Mouse (Mus musculus): ENCODE results near the gene Rack1. TPM values are rescaled to one million over a fixed set of nuclear protein-coding genes. Genes with fewer than 3 reads are reported as not detected.
"Not testable (repeated sequence)": the region's sequence is repeated elsewhere in the genome, so short reads cannot be mapped to it uniquely, and the experiment has no call there.

The Rack1 gene
- polyA plus RNA-seq, 1 experiment from 2014 or later: 665 TPM

GRCm38 (mm10) chr11:48779450-48779849 is 20.7 kb upstream of the Rack1 start:
- ATAC-seq (ENCODE audit: insufficient number of reproducible peaks, insufficient read depth, low FRiP score, low TSS enrichment): no peak
- no peak overlapping the region for H3K4me3 ChIP-seq
- no peaks in the 10 kb centered on the region; the same call in 1 of the 2 replicates for H3K4me1 ChIP-seq
- no peaks in the 10 kb centered on the region for H3K9me3 ChIP-seq
- H3K4me2 ChIP-seq (replicated peaks): no peak overlapping the region
- H3K36me3 ChIP-seq: no peaks in the 10 kb centered on the region
- H3K27me3 ChIP-seq: no peaks in the 10 kb centered on the region
- WGBS: 37% methylated on average over 7 of the region's 7 CpGs
- H3K27ac ChIP-seq: no peak overlapping the region
- H3K9ac ChIP-seq: no peak overlapping the region

GRCm38 (mm10) chr11:48782243-48782642 is 17.9 kb upstream of the Rack1 start:
- H3K9me3 ChIP-seq: no peaks in the 10 kb centered on the region

DNA sequence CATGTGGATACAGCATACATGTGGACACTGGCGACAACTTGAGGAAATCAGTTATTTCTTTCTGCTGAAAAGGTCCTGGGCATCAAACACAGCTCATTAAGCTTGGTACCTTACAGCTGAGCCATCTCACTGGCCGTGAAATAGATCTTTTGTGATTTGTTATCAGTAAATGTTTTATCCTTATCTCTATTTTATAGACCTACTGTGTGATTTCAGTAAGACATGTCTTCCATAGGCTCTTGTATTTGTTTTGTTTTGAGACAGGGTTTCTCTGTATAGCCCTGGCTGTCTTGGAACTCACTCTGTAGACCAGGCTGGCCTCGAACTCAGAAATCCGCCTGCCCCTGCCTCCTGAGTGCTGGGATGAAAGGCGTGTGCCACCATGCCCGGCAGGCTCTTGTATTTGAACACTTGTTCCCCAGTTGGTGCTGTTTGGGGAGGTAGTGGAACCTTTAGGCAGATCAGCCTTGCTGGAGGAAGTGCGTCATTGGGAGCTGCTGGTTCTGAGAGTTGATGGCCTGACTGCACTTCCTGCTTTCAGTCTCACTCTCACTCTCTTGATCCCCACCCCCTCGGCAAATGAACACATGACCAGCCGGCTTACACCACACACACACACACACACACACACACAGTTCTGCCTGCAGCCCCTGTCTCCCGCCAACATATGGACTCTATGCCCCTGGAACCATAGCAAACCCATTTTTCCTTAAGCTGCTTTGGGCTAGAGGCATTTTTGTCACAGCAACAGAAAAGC is 12.5 kb upstream of the Rack1 start:
- H3K4me2 ChIP-seq (replicated peaks): peak overlapping the region; percentile 47
- no peak overlapping the region for H3K9ac ChIP-seq
- H3K4me1 ChIP-seq: no peaks in the 10 kb centered on the region
- 0 out of 2 replicates have a peak, but pooled peaks have one; percentile 36 for ATAC-seq (ENCODE audit: insufficient number of reproducible peaks, insufficient read depth, low FRiP score, low TSS enrichment)
- H3K36me3 ChIP-seq: no peaks in the 10 kb centered on the region
- peak overlapping the region; percentile 38 for H3K4me3 ChIP-seq
- no peak overlapping the region for H3K27ac ChIP-seq
- no peaks in the 10 kb centered on the region for H3K9me3 ChIP-seq
- H3K27me3 ChIP-seq: no peaks in the 10 kb centered on the region
- WGBS: 47% methylated on average over 10 of the region's 10 CpGs

More at GRCm38 (mm10) chr11:48782243-48782642, 17.9 kb upstream of the Rack1 start:
- H3K4me1 ChIP-seq: no peaks in the 10 kb centered on the region
- ATAC-seq (ENCODE audit: insufficient number of reproducible peaks, insufficient read depth, low FRiP score, low TSS enrichment): no peak
- no peak overlapping the region for H3K4me3 ChIP-seq
- no peaks in the 10 kb centered on the region for H3K27me3 ChIP-seq
- WGBS: 90% methylated on average over 4 of the region's 4 CpGs
- no peak overlapping the region for H3K27ac ChIP-seq
- H3K36me3 ChIP-seq: no peaks in the 10 kb centered on the region
- H3K9ac ChIP-seq: no peak overlapping the region
- H3K4me2 ChIP-seq (replicated peaks): no peak overlapping the region

DNA sequence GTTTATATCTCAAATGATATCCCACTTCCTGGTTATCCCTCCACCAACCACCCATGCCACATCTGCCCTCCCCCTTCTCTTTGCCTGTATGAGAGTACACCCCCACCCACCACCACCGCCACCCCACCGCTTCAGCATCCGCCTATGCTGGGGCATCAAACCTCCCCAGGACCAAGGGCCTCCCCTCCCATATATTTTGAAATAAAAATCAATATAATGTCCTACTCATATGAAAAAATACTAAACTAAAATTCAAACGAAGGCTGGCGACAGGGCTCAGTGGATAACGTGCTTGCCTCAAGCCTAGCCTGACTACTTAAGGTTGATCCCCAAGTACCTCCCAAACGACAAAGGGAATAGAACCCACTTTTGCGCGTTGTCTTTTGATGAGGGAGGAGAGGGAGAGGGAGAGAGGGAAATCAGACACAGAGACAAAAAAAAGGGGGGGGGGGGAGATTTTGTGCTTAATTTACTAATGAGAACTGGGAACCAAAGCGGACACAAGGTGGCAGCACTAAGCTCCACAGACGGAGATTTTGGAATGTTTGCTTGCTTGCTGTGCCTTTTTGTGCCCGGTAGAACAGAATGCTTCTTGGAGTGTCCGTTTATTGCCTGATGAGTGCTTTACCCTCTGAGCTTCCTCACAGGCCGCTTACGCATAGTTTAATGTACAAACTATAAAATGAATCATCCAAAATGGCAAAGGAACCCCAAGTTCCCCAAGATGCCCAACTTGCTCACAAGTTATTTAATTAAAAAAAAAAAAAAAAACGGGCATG is 11.6 kb upstream of the Rack1 start:
- H3K27me3 ChIP-seq: no peaks in the 10 kb centered on the region
- no peaks in the 10 kb centered on the region for H3K4me1 ChIP-seq
- H3K4me2 ChIP-seq (replicated peaks): peak overlapping the region; percentile 47
- H3K9me3 ChIP-seq: no peaks in the 10 kb centered on the region
- H3K27ac ChIP-seq: no peak overlapping the region
- peak overlapping the region; percentile 38 for H3K4me3 ChIP-seq
- no peak; the same call in 1 of the 2 replicates for ATAC-seq (ENCODE audit: insufficient number of reproducible peaks, insufficient read depth, low FRiP score, low TSS enrichment)
- 10% methylated on average over 16 of the region's 16 CpGs for WGBS
- H3K36me3 ChIP-seq: no peaks in the 10 kb centered on the region
- peak overlapping the region; percentile 38; the same call in 1 of the 2 replicates for H3K9ac ChIP-seq

GRCm38 (mm10) chr11:48789215-48789614 is 10.9 kb upstream of the Rack1 start:
- Histone ChIP-seq H3K9ac (no peak overlapping the region), H3K36me3 (no peaks in the 10 kb centered on the region), H3K9me3 (no peaks in the 10 kb centered on the region), H3K4me2 (replicated peaks) (no peak overlapping the region), H3K27ac (no peak overlapping the region), H3K4me1 (no peaks in the 10 kb centered on the region), H3K4me3 (no peak overlapping the region), H3K27me3 (no peaks in the 10 kb centered on the region)
- 85% methylated on average over 5 of the region's 5 CpGs for WGBS
- ATAC-seq (ENCODE audit: insufficient number of reproducible peaks, insufficient read depth, low FRiP score, low TSS enrichment): no peak

DNA sequence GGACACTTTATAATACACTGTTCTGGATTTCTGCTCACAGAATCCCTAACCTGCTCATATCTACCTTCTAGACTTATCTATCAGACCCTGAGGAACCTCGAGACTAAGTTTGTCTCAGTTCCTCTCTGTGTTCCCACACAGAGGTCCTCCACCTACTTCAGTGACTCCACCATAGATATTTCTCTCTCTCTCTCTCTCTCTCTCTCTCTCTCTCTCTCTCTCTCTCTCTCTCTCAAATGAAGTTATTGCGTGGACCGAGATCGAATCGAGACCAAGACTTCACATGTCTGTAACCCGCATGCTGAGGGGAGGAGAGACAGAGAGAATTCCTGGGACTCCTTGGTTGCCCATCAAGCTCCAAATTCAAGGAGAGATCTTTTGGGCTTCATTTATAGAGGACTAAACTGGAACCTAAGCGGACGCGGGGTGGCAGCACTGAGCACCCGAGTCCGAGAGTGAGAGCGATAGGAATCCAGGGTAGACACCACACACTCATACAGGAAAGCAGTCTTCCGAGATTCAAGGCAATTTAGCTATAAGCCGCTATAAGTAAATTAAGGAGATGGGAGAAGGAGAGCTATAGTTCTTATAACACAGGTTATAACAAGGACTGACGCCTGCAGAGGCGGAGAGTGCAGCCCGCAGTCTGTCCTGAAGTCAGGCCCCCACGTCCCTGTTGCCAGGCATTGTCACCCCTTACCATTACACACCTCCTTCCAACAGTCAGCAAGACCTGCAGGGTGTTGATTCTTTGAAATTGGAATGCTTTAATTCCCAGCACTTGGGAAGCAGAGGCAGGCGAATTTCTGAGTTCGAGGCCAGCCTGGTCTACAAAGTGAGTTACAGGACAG is 9.9 kb upstream of the Rack1 start:
- no peak for ATAC-seq (ENCODE audit: insufficient number of reproducible peaks, insufficient read depth, low FRiP score, low TSS enrichment)
- Histone ChIP-seq H3K4me3 (0 out of 2 replicates have a peak overlapping the region, but pooled peaks have one; percentile 18), H3K4me2 (replicated peaks) (peak overlapping the region; percentile 44), H3K9ac (0 out of 2 replicates have a peak overlapping the region, but pooled peaks have one; percentile 33), H3K27me3 (no peaks in the 10 kb centered on the region), H3K36me3 (no peaks in the 10 kb centered on the region), H3K27ac (no peak overlapping the region), H3K4me1 (no peaks in the 10 kb centered on the region), H3K9me3 (no peaks in the 10 kb centered on the region)
- 14% methylated on average over 20 of the region's 20 CpGs for WGBS

DNA sequence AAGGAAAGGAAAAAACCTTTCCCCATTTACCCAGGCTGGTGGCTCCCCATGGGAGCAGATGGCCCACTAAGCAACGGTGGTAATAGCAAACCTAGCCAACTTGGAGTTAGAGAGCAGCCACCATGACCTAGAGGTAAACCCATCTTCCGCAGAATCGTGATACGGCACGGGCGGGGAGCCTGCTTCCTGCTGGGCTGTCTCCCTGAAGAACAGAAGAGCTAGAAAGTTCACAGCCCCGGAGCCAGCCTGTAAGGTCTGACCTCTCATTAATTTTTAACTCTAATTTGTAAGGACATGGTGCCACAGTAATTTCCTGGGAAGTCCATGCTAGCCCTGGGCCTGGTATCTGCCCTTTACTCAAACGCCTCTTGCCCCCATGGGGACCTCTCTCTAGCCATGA is 9.2 kb upstream of the Rack1 start:
- H3K36me3 ChIP-seq: no peaks in the 10 kb centered on the region
- no peak overlapping the region for H3K4me3 ChIP-seq
- H3K4me1 ChIP-seq: no peaks in the 10 kb centered on the region
- H3K4me2 ChIP-seq (replicated peaks): no peak overlapping the region
- WGBS: 63% methylated on average over 8 of the region's 8 CpGs
- H3K27me3 ChIP-seq: no peaks in the 10 kb centered on the region
- no peaks in the 10 kb centered on the region for H3K9me3 ChIP-seq
- H3K27ac ChIP-seq: no peak overlapping the region
- no peak overlapping the region for H3K9ac ChIP-seq
- ATAC-seq (ENCODE audit: insufficient number of reproducible peaks, insufficient read depth, low FRiP score, low TSS enrichment): no peak

GRCm38 (mm10) chr11:48791894-48792293 is 8.2 kb upstream of the Rack1 start:
- H3K9ac ChIP-seq; H3K4me1 ChIP-seq; H3K4me2 ChIP-seq (replicated peaks); H3K4me3 ChIP-seq; H3K36me3 ChIP-seq; H3K27ac ChIP-seq; H3K27me3 ChIP-seq; ATAC-seq (ENCODE audit: insufficient number of reproducible peaks, insufficient read depth, low FRiP score, low TSS enrichment); H3K9me3 ChIP-seq: not testable (repeated sequence)
- WGBS: 88% methylated on average over 9 of the region's 9 CpGs

- H3K4me1 ChIP-seq: no peaks in the 10 kb centered on the region
- H3K27me3 ChIP-seq: no peaks in the 10 kb centered on the region
- no peaks in the 10 kb centered on the region for H3K9me3 ChIP-seq
- H3K9ac ChIP-seq: no peak overlapping the region
- H3K27ac ChIP-seq: no peak overlapping the region
- WGBS: 96% methylated on average over 3 of the region's 3 CpGs
- H3K4me2 ChIP-seq (replicated peaks): no peak overlapping the region
- H3K36me3 ChIP-seq: no peaks in the 10 kb centered on the region
- no peak overlapping the region for H3K4me3 ChIP-seq
- no peak for ATAC-seq (ENCODE audit: insufficient number of reproducible peaks, insufficient read depth, low FRiP score, low TSS enrichment)
Measured at GRCm38 (mm10) chr11:48793184-48793583, 6.9 kb upstream of the Rack1 start.

- Histone ChIP-seq H3K4me3 (no peak overlapping the region), H3K36me3 (no peaks in the 10 kb centered on the region), H3K27ac (no peak overlapping the region), H3K27me3 (no peaks in the 10 kb centered on the region), H3K9ac (no peak overlapping the region), H3K4me2 (replicated peaks) (no peak overlapping the region), H3K4me1 (peaks cover 6% of the 10 kb centered on the region; the same call in 1 of the 2 replicates), H3K9me3 (no peaks in the 10 kb centered on the region)
- WGBS: 88% methylated on average over 7 of the region's 7 CpGs
- ATAC-seq (ENCODE audit: insufficient number of reproducible peaks, insufficient read depth, low FRiP score, low TSS enrichment): no peak
Measured at GRCm38 (mm10) chr11:48795221-48795620, 4.9 kb upstream of the Rack1 start.

GRCm38 (mm10) chr11:48796290-48796689 is 3.8 kb upstream of the Rack1 start:
- Histone ChIP-seq H3K27ac (no peak overlapping the region), H3K36me3 (no peaks in the 10 kb centered on the region), H3K4me3 (no peak overlapping the region), H3K9me3 (no peaks in the 10 kb centered on the region), H3K4me2 (replicated peaks) (no peak overlapping the region), H3K27me3 (no peaks in the 10 kb centered on the region), H3K4me1 (peaks cover 7% of the 10 kb centered on the region; the same call in 1 of the 2 replicates), H3K9ac (no peak overlapping the region)
- no peak for ATAC-seq (ENCODE audit: insufficient number of reproducible peaks, insufficient read depth, low FRiP score, low TSS enrichment)
- 82% methylated on average over 4 of the region's 4 CpGs for WGBS

Measured in embryonic facial prominence, embryonic 12.5 days (tissue).